Mouse (Mus musculus): ENCODE measurements around the gene Igsf9. TPM values are rescaled to one million over a fixed set of nuclear protein-coding genes. Genes with fewer than 3 reads are reported as not detected.

Igsf9 gene
- total and polyA plus RNA-seq, 3 experiments, result 0.38 TPM; not detected in 2

DNA sequence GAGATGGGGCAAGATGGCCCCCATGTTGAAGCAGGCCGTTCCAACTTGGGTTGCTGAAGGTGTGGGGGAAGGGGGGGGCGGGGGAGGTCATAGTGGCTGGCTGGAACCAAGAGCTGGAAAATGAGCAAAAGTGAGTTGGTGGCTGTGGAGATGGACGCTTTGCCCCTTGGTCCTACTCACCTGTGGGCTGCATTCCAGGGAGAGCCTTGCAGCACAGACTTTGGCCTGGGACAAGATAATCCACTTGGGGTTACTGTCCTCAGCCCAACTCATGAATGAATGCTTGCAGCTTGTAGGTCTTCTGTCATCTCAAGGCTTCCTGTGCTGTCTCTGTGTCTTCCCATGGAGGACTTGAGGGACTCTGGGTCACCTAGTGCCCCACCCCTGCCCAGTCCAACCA lies 26.1 kb downstream of the Igsf9 start:
- Histone ChIP-seq H3K36me3 (replicated peaks) (peaks cover 70% of the 10 kb centered on the region), H3K4me3 (ENCODE audit: low read depth, low read length) (no peak overlapping the region), H3K9me3 (replicated peaks) (no peaks in the 10 kb centered on the region), H3K4me1 (ENCODE audit: insufficient read depth, low read depth, low read length) (peaks cover 69% of the 10 kb centered on the region), H3K27me3 (ENCODE audit: insufficient read depth, low read length) (no peaks in the 10 kb centered on the region)
- no peak for TF ChIP-seq CTCF (IDR thresholded peaks at IDR 0.05; ENCODE audit: low read depth, low read length)
- no peak for TF ChIP-seq TAL1 (conservative IDR thresholded peaks at IDR 0.05; ENCODE audit: low read depth, low read length)
- TF ChIP-seq POLR2AphosphoS5 (IDR thresholded peaks at IDR 0.05; ENCODE audit: insufficient replicate concordance, low read depth, low read length), result no peak; the same call in 1 of the 2 replicates
- TF ChIP-seq GATA1 (IDR thresholded peaks at IDR 0.05; ENCODE audit: borderline replicate concordance, low read length), result no peak
- no peak for TF ChIP-seq GATA2 (IDR thresholded peaks at IDR 0.05; ENCODE audit: borderline replicate concordance, low read depth, low read length)
- ATAC-seq (ENCODE audit: extremely low read depth, insufficient number of reproducible peaks, low FRiP score, poor library complexity, severe bottlenecking) (no peak), DNase-seq (ENCODE audit: low spot score) (no peak)

DNA sequence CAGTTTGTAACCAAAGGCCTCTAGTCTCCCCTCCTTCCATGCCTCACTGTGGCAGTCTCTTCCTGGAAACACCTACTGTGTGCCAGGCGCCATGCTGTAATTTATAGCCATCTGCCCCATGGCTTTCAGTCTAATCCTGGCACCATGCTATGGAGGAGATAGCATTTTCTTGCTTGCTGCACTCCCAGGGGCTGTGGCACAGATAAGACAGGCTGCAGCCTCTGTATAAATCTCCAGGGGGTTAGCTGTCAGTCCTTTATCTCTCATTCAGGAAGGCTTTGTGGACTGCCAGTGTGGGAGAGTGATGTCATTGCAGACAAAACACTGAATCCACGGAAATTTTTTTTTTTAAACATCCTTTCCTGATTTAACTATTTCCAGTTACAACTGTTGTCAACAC lies 26.6 kb downstream of the Igsf9 start:
- Histone ChIP-seq H3K4me1 (ENCODE audit: insufficient read depth, low read depth, low read length) (peaks cover 69% of the 10 kb centered on the region), H3K36me3 (replicated peaks) (peaks cover 65% of the 10 kb centered on the region), H3K9me3 (replicated peaks) (no peaks in the 10 kb centered on the region), H3K27me3 (ENCODE audit: insufficient read depth, low read length) (no peaks in the 10 kb centered on the region), H3K4me3 (ENCODE audit: low read depth, low read length) (no peak overlapping the region)
- ATAC-seq (ENCODE audit: extremely low read depth, insufficient number of reproducible peaks, low FRiP score, poor library complexity, severe bottlenecking), result 0 out of 2 replicates have a peak, but pooled peaks have one; percentile 16
- TF ChIP-seq GATA1 (IDR thresholded peaks at IDR 0.05; ENCODE audit: borderline replicate concordance, low read length) (no peak), CTCF (IDR thresholded peaks at IDR 0.05; ENCODE audit: low read depth, low read length) (no peak), TAL1 (conservative IDR thresholded peaks at IDR 0.05; ENCODE audit: low read depth, low read length) (no peak), POLR2AphosphoS5 (IDR thresholded peaks at IDR 0.05; ENCODE audit: insufficient replicate concordance, low read depth, low read length) (no peak), GATA2 (IDR thresholded peaks at IDR 0.05; ENCODE audit: borderline replicate concordance, low read depth, low read length) (no peak)
- DNase-seq (ENCODE audit: low spot score), result no peak

DNA sequence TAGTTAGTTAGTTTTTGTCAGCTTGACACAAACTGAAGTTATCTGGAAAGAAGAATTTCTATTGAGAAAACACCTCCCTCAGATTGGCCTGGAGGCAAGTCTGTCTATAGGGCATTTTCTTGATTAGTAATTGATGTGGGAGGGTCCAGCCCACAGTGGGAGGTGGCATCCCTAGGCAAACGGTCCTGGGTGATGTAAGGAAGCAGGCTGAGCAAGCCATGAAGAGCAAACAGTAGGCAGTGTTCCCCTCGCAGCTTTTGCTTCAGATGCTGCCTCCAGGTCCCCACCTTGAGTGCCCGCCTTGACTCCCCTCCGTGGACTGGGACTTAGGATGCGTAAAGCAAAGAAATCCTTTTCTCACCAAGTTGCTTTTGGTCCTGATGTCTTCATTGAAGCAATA lies 27.6 kb downstream of the Igsf9 start:
- Histone ChIP-seq H3K4me3 (ENCODE audit: low read depth, low read length) (no peak overlapping the region), H3K36me3 (replicated peaks) (peaks cover 56% of the 10 kb centered on the region), H3K4me1 (ENCODE audit: insufficient read depth, low read depth, low read length) (peaks cover 70% of the 10 kb centered on the region), H3K9me3 (replicated peaks) (no peaks in the 10 kb centered on the region), H3K27me3 (ENCODE audit: insufficient read depth, low read length) (no peaks in the 10 kb centered on the region)
- DNase-seq (ENCODE audit: low spot score) (no peak), ATAC-seq (ENCODE audit: extremely low read depth, insufficient number of reproducible peaks, low FRiP score, poor library complexity, severe bottlenecking) (no peak)
- TF ChIP-seq GATA1 (IDR thresholded peaks at IDR 0.05; ENCODE audit: borderline replicate concordance, low read length) (no peak), TAL1 (conservative IDR thresholded peaks at IDR 0.05; ENCODE audit: low read depth, low read length) (no peak), POLR2AphosphoS5 (IDR thresholded peaks at IDR 0.05; ENCODE audit: insufficient replicate concordance, low read depth, low read length) (no peak), GATA2 (IDR thresholded peaks at IDR 0.05; ENCODE audit: borderline replicate concordance, low read depth, low read length) (no peak), CTCF (IDR thresholded peaks at IDR 0.05; ENCODE audit: low read depth, low read length) (no peak)

DNA sequence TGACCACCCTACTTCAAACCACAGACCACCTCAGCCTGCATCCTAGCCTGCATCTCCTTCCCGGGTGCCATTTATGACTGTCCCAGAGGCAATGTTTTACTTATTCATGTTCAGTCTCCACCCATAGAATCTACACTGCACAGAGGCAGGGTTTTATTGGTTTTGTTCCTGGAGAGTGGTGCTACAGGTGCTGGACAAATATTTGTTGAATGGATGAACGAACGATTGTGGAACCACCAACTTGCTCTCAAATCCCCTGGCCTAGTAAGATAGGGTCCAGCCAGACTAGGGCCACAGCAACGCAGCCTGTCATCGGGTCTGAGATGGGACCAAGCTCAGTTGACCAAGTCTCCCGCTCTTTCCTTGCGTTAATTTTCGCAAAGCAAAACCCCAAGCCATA lies 28.4 kb downstream of the Igsf9 start:
- no peak for ATAC-seq (ENCODE audit: extremely low read depth, insufficient number of reproducible peaks, low FRiP score, poor library complexity, severe bottlenecking)

DNA sequence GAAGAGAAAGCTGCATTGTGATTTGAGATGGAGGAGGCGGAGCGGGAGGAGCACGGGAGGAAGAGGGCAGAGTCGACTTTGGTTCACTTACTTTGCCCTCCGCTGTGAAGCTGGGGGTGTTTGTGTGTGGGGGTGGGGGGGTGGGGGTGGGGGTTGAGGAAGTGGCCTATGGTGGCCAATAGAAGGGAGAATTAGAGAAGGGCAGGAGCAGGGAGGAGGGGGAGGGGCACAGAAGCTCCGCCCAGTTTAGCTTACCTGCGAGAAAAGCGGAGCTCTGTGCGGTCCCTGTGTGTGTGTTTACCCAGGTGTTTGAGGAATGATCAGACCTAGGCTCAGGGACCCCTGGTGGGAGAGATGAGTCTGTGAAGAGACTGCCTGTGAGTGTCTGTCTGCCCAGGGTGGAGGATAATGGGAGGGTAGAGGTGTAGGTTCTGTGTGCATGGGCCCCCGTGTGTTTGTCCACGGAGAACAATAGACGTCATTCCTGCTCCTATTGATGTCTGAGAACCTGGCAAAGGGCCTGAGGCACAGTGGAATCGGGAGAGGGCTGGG lies 28.9 kb downstream of the Igsf9 start:
- peaks cover 69% of the 10 kb centered on the region for H3K4me1 ChIP-seq (ENCODE audit: insufficient read depth, low read depth, low read length)
- TF ChIP-seq CTCF (IDR thresholded peaks at IDR 0.05; ENCODE audit: low read depth, low read length), result no peak
- no peak; the same call in 1 of the 2 replicates for TF ChIP-seq POLR2AphosphoS5 (IDR thresholded peaks at IDR 0.05; ENCODE audit: insufficient replicate concordance, low read depth, low read length)
- no peaks in the 10 kb centered on the region for H3K9me3 ChIP-seq (replicated peaks)
- H3K36me3 ChIP-seq (replicated peaks), result peaks cover 43% of the 10 kb centered on the region
- no peak for DNase-seq (ENCODE audit: low spot score)
- no peaks in the 10 kb centered on the region for H3K27me3 ChIP-seq (ENCODE audit: insufficient read depth, low read length)
- ATAC-seq (ENCODE audit: extremely low read depth, insufficient number of reproducible peaks, low FRiP score, poor library complexity, severe bottlenecking), result no peak
- H3K4me3 ChIP-seq (ENCODE audit: low read depth, low read length), result no peak overlapping the region

More for the DNA sequence above, 28.4 kb downstream of the Igsf9 start:
- Histone ChIP-seq H3K4me3 (ENCODE audit: low read depth, low read length) (no peak overlapping the region), H3K27me3 (ENCODE audit: insufficient read depth, low read length) (no peaks in the 10 kb centered on the region), H3K36me3 (replicated peaks) (peaks cover 48% of the 10 kb centered on the region), H3K9me3 (replicated peaks) (no peaks in the 10 kb centered on the region), H3K4me1 (ENCODE audit: insufficient read depth, low read depth, low read length) (peaks cover 69% of the 10 kb centered on the region)
- no peak for DNase-seq (ENCODE audit: low spot score)
- TF ChIP-seq TAL1 (conservative IDR thresholded peaks at IDR 0.05; ENCODE audit: low read depth, low read length), result no peak
- no peak for TF ChIP-seq POLR2AphosphoS5 (IDR thresholded peaks at IDR 0.05; ENCODE audit: insufficient replicate concordance, low read depth, low read length)
- no peak for TF ChIP-seq CTCF (IDR thresholded peaks at IDR 0.05; ENCODE audit: low read depth, low read length)
- TF ChIP-seq GATA2 (IDR thresholded peaks at IDR 0.05; ENCODE audit: borderline replicate concordance, low read depth, low read length), result no peak
- no peak for TF ChIP-seq GATA1 (IDR thresholded peaks at IDR 0.05; ENCODE audit: borderline replicate concordance, low read length)

DNA sequence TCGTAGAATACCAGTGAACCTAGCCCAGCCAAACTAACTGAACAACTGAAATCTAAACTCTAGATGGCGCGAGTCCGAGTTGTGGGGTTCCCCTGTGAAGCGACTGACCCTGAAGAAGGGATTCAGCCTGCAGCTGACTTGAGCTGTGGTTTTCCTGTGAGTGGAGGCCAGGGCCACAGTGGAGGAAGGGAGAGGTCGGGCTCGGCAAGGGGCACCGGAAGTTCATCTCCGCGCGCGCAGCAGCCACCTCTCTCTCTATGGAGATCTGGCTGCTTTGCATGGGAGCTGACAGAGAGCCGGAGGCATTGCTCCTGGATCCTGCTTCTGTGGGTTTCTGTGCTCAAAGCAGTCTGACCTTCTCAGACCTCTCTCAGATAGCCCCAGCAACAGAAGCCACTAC lies 31.4 kb downstream of the Igsf9 start:
- Histone ChIP-seq H3K4me1 (ENCODE audit: insufficient read depth, low read depth, low read length) (peaks cover 52% of the 10 kb centered on the region), H3K27me3 (ENCODE audit: insufficient read depth, low read length) (no peaks in the 10 kb centered on the region), H3K36me3 (replicated peaks) (peaks cover 18% of the 10 kb centered on the region), H3K9me3 (replicated peaks) (peaks cover 5% of the 10 kb centered on the region), H3K4me3 (ENCODE audit: low read depth, low read length) (no peak overlapping the region; the same call in 1 of the 2 replicates)
- ATAC-seq (ENCODE audit: extremely low read depth, insufficient number of reproducible peaks, low FRiP score, poor library complexity, severe bottlenecking), result peak; percentile 40
- DNase-seq (ENCODE audit: low spot score), result no peak
- TF ChIP-seq POLR2AphosphoS5 (IDR thresholded peaks at IDR 0.05; ENCODE audit: insufficient replicate concordance, low read depth, low read length) (no peak), GATA2 (IDR thresholded peaks at IDR 0.05; ENCODE audit: borderline replicate concordance, low read depth, low read length) (no peak), TAL1 (conservative IDR thresholded peaks at IDR 0.05; ENCODE audit: low read depth, low read length) (no peak), CTCF (IDR thresholded peaks at IDR 0.05; ENCODE audit: low read depth, low read length) (no peak), GATA1 (IDR thresholded peaks at IDR 0.05; ENCODE audit: borderline replicate concordance, low read length) (no peak)

Data from G1E (cell line).